Mouse (Mus musculus) heart, embryonic 13.5 days (tissue): Measurements from ENCODE around the gene Myh7b. TPM values are rescaled to one million over a fixed set of nuclear protein-coding genes. Genes with fewer than 3 reads are reported as not detected.

Experiments
- ATAC-seq: fragments of 200-750 bp; cut with Nextera tagmentation; 2 replicates; pipeline ENCODE4 v1.8.0; 2017; ENCODE audit warnings: moderate TSS enrichment; ENCODE audit not compliant: insufficient number of reproducible peaks, low FRiP score, low TSS enrichment; ENCODE audit errors: extremely low read depth
- H3K27ac ChIP-seq: fragments of 300-500 bp; sonication (generic); replicated peaks from 2 replicates; pipeline ENCODE4 v1.5.1; 2015; ENCODE audit warnings: moderate library complexity, mild to moderate bottlenecking, inconsistent platforms
- H3K27me3 ChIP-seq: fragments of 300-500 bp; sonication (generic); replicated peaks from 2 replicates; pipeline ENCODE4 v1.6.1; 2015; ENCODE audit warnings: mild to moderate bottlenecking, inconsistent platforms
- H3K36me3 ChIP-seq: fragments of 300-500 bp; sonication (generic); 2 replicates; pipeline ENCODE4 v1.6.1; 2015; ENCODE audit warnings: mild to moderate bottlenecking, inconsistent platforms
- H3K4me1 ChIP-seq: fragments of 300-500 bp; sonication (generic); 2 replicates; pipeline ENCODE4 v1.6.1; 2015; ENCODE audit warnings: inconsistent platforms
- H3K4me2 ChIP-seq: fragments of 300-500 bp; sonication (generic); 2 replicates; pipeline ENCODE4 v1.6.1; 2015; ENCODE audit warnings: inconsistent platforms, mild to moderate bottlenecking, moderate library complexity
- H3K4me3 ChIP-seq: fragments of 300-500 bp; sonication (generic); 2 replicates; pipeline ENCODE4 v1.5.1; 2015; ENCODE audit warnings: moderate library complexity, mild to moderate bottlenecking, inconsistent platforms
- H3K9ac ChIP-seq: fragments of 300-500 bp; sonication (generic); 2 replicates; pipeline ENCODE4 v1.6.1; 2015; ENCODE audit warnings: inconsistent platforms, mild to moderate bottlenecking, moderate library complexity
- H3K9me3 ChIP-seq: fragments of 300-500 bp; sonication (generic); 2 replicates; pipeline ENCODE4 v1.6.1; 2016; ENCODE audit warnings: inconsistent platforms
- WGBS: fragments of 180-500 bp; shearing (Covaris S2); methylation state at CpG from one replicate; pipeline ENCODE4 v1.1.7; 2015; ENCODE audit warnings: mixed read lengths; 5-methylcytosine and 5-hydroxymethylcytosine counted together
- polyA plus RNA-seq: library from polyadenylated mRNA; unstranded; fragments of >200 nt; fragmentation: Nextera tagmentation; extraction: Ambion mirVana; gene quantifications from 2 replicates; pipeline ENCODE4 v1.2.1, GENCODE M21; 2015

Myh7b gene
- polyA plus RNA-seq, 1 experiment from 2014 or later, result 17.7 TPM

DNA sequence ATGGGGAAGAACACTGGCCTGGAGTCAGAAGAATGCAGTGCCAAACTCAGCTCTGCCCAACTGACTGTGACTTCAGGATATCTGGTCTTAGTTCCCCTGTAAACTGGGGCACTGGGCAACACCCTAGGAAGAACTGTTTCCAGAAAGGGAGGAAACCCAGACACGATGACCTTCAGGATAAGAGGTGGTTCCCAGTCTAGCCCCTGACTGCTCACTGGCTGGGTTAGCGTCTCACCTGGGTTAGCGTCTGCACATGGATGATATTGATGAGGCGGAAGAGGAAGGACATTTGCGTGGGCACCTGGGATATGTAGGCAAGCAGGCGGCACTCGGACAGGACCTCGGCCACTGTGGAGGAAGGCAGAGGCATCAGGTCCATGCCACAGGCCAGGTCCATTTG lies 24.9 kb downstream of the Myh7b start:
- peaks cover 100% of the 10 kb centered on the region for H3K36me3 ChIP-seq
- H3K9me3 ChIP-seq, result no peaks in the 10 kb centered on the region
- WGBS, result 90% methylated on average over 8 of the region's 8 CpGs
- ATAC-seq, result no peak
- no peak overlapping the region for H3K4me2 ChIP-seq
- peaks cover 10% of the 10 kb centered on the region for H3K4me1 ChIP-seq
- H3K4me3 ChIP-seq, result no peak overlapping the region
- H3K27me3 ChIP-seq, result peaks cover 24% of the 10 kb centered on the region
- no peak overlapping the region for H3K9ac ChIP-seq
- H3K27ac ChIP-seq, result no peak overlapping the region

DNA sequence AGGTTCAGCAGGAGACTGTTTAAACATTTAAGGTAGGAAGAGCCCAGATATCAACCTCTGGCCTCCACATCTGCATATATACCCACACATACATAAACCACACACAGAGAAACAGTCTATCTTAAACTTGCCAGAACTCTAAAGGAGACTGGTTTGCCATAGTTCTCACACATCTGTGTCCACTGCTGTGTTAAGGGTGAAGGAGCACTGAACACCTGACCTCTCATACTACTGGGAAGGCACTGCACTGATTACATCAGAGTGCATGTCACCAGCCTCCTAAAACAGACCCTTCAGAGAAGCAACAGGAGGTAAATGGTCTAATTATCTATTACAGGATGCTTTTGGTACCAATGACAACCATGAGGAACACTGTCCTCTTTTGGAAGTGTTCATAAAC lies 25.9 kb downstream of the Myh7b start:
- Histone ChIP-seq H3K9ac (no peak overlapping the region), H3K27me3 (peaks cover 15% of the 10 kb centered on the region), H3K27ac (0 out of 2 replicates have a peak overlapping the region, but pooled peaks have one; percentile 3), H3K4me2 (no peak overlapping the region), H3K4me3 (no peak overlapping the region), H3K36me3 (peaks cover 100% of the 10 kb centered on the region), H3K9me3 (no peaks in the 10 kb centered on the region), H3K4me1 (peaks cover 6% of the 10 kb centered on the region; the same call in 1 of the 2 replicates)
- ATAC-seq, result no peak

DNA sequence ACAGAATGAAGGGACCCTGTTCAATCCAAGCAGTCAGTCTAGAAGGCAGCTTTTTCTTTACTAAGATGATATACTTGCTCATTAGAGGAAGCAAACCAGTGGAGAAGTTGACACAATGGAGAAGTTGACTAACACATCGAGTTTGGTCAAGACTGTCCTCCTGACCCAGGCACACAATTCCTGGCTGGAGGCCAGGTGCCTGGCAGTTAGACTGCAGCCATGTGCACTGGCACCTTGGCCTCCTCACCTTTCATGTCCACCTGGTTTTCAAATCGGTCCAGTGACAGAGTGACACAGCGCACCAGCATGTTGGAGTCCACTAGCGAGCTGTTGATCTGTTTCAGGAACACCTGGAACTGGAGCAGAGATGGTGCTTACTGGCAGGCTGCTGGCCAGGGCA lies 26.4 kb downstream of the Myh7b start:
- no peak for ATAC-seq
- 82% methylated on average over 4 of the region's 4 CpGs for WGBS
- peaks cover 100% of the 10 kb centered on the region for H3K36me3 ChIP-seq

DNA sequence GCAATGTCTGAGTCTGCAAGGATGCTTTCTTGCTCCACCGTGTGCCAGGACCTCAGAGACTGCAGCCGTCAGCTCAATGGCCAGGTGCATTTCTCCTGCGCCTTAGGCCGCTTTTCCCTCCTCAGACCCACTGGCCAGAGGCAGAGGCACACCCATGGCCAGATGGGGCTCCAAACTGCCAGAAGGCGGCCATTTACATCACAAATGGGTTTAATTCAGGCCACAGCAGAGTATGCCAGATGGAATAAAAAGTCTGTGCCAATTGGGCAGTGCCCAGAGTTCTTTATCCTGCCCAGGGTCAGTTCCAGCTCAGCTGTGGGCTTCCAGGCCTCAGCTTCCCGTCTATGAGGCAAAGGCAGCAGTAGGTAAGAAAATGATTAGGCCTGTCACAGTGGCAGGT lies 29.6 kb downstream of the Myh7b start:
- H3K4me1 ChIP-seq, result no peaks in the 10 kb centered on the region
- no peak overlapping the region for H3K27ac ChIP-seq
- no peak overlapping the region for H3K4me3 ChIP-seq
- H3K9ac ChIP-seq, result no peak overlapping the region
- no peaks in the 10 kb centered on the region for H3K9me3 ChIP-seq
- no peaks in the 10 kb centered on the region for H3K27me3 ChIP-seq
- WGBS, result 90% methylated on average over 6 of the region's 6 CpGs
- peaks cover 100% of the 10 kb centered on the region for H3K36me3 ChIP-seq
- no peak for ATAC-seq
- H3K4me2 ChIP-seq, result no peak overlapping the region

More for the DNA sequence above, 26.4 kb downstream of the Myh7b start:
- Histone ChIP-seq H3K27me3 (peaks cover 10% of the 10 kb centered on the region), H3K9me3 (no peaks in the 10 kb centered on the region), H3K27ac (no peak overlapping the region), H3K4me3 (no peak overlapping the region), H3K4me2 (no peak overlapping the region), H3K4me1 (peaks cover 6% of the 10 kb centered on the region; the same call in 1 of the 2 replicates), H3K9ac (no peak overlapping the region)

DNA sequence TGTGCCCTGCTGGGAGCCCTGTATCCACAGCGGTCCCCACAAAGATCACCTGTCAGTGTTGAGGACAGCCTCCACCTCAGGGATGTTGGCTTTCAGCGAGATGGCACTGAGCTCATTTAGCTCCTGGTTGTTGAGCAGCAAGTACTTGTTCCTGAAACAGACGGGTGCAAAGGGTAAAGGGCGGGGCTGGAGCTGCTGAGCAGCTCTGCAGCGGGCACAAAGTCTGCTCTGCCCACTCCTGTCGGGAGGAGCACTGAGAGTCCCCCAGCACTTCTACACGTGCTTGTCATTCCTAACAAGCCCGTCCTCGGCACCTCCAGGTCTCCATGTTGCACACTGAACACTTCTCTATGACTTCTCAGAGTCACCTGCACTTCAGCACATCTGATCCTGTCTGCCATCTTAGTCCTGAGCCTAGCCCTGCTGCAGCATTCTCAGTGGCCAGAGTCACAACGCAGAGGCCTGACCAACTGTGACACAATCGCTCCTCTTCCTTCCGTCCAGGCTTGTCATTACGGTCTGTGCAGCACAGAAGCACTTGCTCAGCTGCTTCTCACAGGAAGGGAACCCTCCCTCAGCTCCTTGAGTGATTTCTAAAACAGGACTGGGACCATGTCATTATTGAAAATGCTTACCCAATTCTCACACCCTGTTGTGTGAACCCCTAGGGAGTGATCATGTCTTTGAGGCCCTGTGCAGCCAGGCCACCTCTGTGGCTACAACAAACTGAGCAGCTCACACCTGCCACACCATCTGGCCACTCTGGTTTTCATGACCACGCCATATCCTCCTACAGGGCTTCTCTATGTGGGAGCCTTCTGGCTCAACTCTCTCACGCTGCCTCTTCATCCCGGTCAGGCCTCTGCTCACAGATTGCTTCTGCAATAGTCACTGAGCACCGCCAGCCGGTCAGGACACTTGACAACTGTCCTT lies 30.8 kb downstream of the Myh7b start:
- H3K27me3 ChIP-seq, result no peaks in the 10 kb centered on the region
- no peak overlapping the region for H3K4me2 ChIP-seq
- H3K27ac ChIP-seq, result no peak overlapping the region
- 84% methylated on average over 18 of the region's 18 CpGs for WGBS
- H3K4me3 ChIP-seq, result no peak overlapping the region
- ATAC-seq, result no peak
- H3K4me1 ChIP-seq, result no peaks in the 10 kb centered on the region
- peaks cover 100% of the 10 kb centered on the region for H3K36me3 ChIP-seq
- H3K9ac ChIP-seq, result no peak overlapping the region
- H3K9me3 ChIP-seq, result no peaks in the 10 kb centered on the region

DNA sequence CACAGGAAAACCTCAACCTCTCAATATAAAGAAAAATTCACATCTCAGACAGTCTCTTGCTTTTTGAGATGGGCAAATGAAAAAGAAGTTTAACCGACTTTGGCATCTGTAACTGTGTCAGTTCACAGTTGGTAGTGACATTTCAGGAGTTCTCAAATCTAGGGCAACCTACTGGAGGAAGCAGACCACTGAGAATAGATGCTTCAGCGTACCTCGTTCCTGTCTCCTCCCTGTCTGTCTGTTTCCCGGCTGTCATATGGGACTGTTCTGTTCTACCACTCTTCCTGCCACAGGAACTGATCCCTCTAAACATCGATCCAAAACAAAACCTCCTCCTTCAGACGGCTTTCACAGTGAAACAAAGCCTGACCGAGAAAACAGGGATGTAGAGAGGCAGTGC lies 34.7 kb downstream of the Myh7b start:
- Histone ChIP-seq H3K27me3 (no peaks in the 10 kb centered on the region), H3K9ac (no peak overlapping the region), H3K4me3 (no peak overlapping the region), H3K9me3 (no peaks in the 10 kb centered on the region), H3K27ac (no peak overlapping the region), H3K4me1 (no peaks in the 10 kb centered on the region), H3K36me3 (peaks cover 99% of the 10 kb centered on the region), H3K4me2 (no peak overlapping the region)
- WGBS, result 87% methylated on average over 7 of the region's 7 CpGs
- no peak for ATAC-seq

DNA sequence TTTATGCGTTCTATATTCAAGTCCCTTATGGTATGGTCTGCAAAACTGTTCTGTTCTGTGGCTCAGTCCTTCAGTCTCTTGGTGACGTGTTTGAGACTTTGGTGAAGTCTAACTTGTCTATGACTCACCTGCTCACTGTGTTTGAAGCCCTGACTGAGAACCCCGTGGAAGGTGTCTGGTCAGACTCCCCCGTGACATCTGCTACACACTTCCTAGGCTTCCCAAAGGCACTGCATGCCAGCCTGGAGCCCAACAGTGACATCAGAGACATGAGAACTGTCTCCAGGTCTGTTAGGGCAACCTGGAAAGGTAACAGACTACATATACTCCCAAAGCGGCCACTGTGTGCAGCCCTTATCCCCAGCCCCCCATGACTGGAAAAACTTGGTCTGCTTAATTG lies 41.6 kb downstream of the Myh7b start:
- H3K4me1 ChIP-seq, result no peaks in the 10 kb centered on the region
- H3K4me2 ChIP-seq, result no peak overlapping the region
- peaks cover 97% of the 10 kb centered on the region for H3K36me3 ChIP-seq
- H3K4me3 ChIP-seq, result no peak overlapping the region
- no peaks in the 10 kb centered on the region for H3K9me3 ChIP-seq
- no peaks in the 10 kb centered on the region for H3K27me3 ChIP-seq
- H3K27ac ChIP-seq, result no peak overlapping the region
- no peak for ATAC-seq
- no peak overlapping the region for H3K9ac ChIP-seq
- WGBS, result 90% methylated on average over 5 of the region's 5 CpGs

DNA sequence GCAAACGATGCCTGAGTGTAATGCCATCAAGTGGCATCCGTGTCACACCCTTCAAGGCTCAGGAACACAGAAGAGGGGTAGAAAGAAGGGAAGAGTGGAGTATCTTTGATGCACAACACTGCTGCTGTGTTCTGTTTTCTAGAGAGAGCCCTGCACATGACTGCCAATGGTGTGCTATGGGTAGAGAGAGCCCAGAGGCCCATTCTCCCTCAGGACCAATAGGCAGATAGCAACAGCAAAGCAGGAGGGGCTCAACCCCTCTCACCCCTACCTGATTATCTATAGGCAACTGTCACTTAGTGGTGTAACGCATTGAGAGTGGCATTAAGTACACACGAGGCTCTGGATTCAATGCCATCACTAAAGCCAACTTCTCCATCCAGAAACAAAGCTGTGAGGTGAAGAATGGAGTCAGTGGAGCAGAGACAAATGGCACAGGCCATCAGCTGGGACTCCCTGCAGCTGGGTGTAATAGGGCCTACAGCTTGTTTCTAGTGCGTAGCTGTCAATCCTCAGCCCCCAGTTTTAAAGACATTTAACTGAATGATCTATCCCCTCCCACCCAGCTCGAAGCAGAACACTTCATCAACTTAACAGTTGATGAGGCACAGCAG lies 44.9 kb downstream of the Myh7b start:
- 90% methylated on average over 6 of the region's 6 CpGs for WGBS
- Histone ChIP-seq H3K27ac (no peak overlapping the region), H3K9me3 (no peaks in the 10 kb centered on the region), H3K9ac (no peak overlapping the region), H3K4me3 (no peak overlapping the region), H3K36me3 (peaks cover 94% of the 10 kb centered on the region), H3K4me2 (no peak overlapping the region), H3K4me1 (no peaks in the 10 kb centered on the region), H3K27me3 (no peaks in the 10 kb centered on the region)
- no peak for ATAC-seq

DNA sequence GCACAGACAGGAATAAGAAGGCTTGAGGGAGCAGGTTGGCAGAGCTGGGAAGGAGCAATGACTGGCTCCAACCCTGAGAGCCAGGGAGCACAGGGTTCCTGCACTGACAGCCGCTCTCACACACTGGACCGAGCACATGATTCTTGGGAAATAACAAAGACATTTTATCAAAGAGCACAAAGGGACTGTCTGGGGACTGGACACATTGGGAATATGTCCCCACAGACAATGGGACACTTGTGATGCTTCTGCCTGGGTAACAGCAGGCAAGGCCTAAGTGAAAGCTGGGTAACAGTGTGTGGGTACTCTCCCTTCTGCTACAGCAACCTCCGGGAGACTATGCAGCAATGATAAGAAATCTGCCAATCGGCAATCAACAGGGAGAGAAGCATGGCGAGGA lies 51.4 kb downstream of the Myh7b start:
- Histone ChIP-seq H3K9me3 (no peaks in the 10 kb centered on the region), H3K4me1 (no peaks in the 10 kb centered on the region), H3K9ac (no peak overlapping the region), H3K4me3 (no peak overlapping the region), H3K4me2 (no peak overlapping the region), H3K27ac (no peak overlapping the region), H3K36me3 (peaks cover 93% of the 10 kb centered on the region), H3K27me3 (no peaks in the 10 kb centered on the region)
- no peak for ATAC-seq
- 90% methylated on average over 5 of the region's 5 CpGs for WGBS

DNA sequence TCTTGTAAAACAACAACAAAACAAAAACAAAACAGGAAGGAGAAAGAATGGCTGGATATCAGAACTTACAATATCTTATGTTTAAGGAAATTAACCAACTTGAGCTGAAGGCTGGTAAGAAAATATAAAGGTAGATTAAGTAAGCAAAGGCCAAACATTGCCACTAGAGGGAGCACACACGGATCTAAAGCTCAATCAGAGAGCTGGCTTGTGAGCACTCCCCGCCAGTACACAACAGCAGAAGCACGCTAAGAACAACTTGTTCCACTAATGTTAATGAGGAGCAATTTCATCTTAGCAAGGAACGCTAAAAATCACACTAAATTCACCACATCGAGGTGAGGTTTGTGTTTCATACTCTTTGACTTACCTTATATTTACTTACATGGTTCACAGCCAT lies 52.1 kb downstream of the Myh7b start:
- peaks cover 93% of the 10 kb centered on the region for H3K36me3 ChIP-seq
- no peak overlapping the region for H3K9ac ChIP-seq
- H3K9me3 ChIP-seq, result no peaks in the 10 kb centered on the region
- no peak overlapping the region for H3K27ac ChIP-seq
- no peaks in the 10 kb centered on the region for H3K4me1 ChIP-seq
- ATAC-seq, result no peak
- no peak overlapping the region for H3K4me3 ChIP-seq
- no peak overlapping the region for H3K4me2 ChIP-seq
- no peaks in the 10 kb centered on the region for H3K27me3 ChIP-seq
- 18% methylated on average over 5 of the region's 5 CpGs for whole genome bisulfite sequencing

DNA sequence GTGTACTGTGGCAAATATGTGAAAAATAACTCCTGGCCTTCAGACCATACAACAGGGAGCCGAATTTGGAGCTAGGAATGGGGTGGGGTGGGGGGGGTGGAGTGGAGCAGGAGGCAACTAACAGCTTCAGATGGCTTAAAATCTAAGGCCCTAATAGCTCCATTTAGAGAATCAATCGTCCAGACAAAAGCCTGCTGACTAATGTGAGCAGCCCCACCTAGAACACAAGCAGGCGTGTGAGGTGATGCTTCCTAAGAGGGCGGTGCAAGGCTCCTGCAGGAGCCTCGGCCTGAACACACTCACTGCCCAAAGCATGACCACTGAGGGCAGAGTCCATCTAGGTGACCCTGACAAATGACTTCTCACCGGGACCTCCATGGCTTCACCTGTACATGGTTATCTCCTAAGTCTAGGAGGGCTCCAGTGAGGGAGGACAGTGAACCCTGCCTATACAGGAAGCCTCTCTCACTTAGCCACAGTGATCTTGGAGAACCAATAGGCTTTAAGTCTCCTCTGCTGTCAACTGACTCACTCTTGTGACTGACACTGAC lies 53.0 kb downstream of the Myh7b start:
- WGBS, result 81% methylated on average over 6 of the region's 6 CpGs
- ATAC-seq, result no peak
- peaks cover 93% of the 10 kb centered on the region for H3K36me3 ChIP-seq

More for the DNA sequence above, 53.0 kb downstream of the Myh7b start:
- Histone ChIP-seq H3K4me1 (no peaks in the 10 kb centered on the region), H3K9ac (no peak overlapping the region), H3K4me3 (no peak overlapping the region), H3K9me3 (no peaks in the 10 kb centered on the region), H3K27ac (no peak overlapping the region), H3K27me3 (no peaks in the 10 kb centered on the region), H3K4me2 (no peak overlapping the region)
